Mouse (Mus musculus): ENCODE results near the gene Arg2.

Arg2 gene

GRCm38 (mm10) chr12:79130299-79131177 is at the start of gene Arg2:
Gene Arg2, plus strand, starts transcription at chr12:79130777.
- DNase-seq (ENCODE audit: low read depth, low spot score) = no peak

GRCm38 (mm10) chr12:79089182-79089812 is 41.3 kb upstream of the Arg2 start, which contains the start of gene Pigh:
Gene Pigh, minus strand, starts transcription at chr12:79089651.
- DNase-seq (ENCODE audit: low read depth, low spot score) = peak; percentile 79

- DNase-seq (ENCODE audit: low read depth, low spot score) = no peak
These were observed 38.0 kb upstream of the Arg2 start for GRCm38 (mm10) chr12:79092569-79092968.

- no peak for DNase-seq (ENCODE audit: low read depth, low spot score)
These were observed 33.3 kb upstream of the Arg2 start for GRCm38 (mm10) chr12:79097106-79097752.

GRCm38 (mm10) chr12:79103773-79104172 is 26.8 kb upstream of the Arg2 start:
- no peak for DNase-seq (ENCODE audit: low read depth, low spot score)

GRCm38 (mm10) chr12:79104544-79104943 is 26.0 kb upstream of the Arg2 start:
- no peak for DNase-seq (ENCODE audit: low read depth, low spot score)

GRCm38 (mm10) chr12:79105312-79105711 is 25.3 kb upstream of the Arg2 start:
- no peak for DNase-seq (ENCODE audit: low read depth, low spot score)

- DNase-seq (ENCODE audit: low read depth, low spot score) = no peak
These were observed 11.6 kb upstream of the Arg2 start for GRCm38 (mm10) chr12:79118991-79119390.

GRCm38 (mm10) chr12:79122820-79123219 is 7.8 kb upstream of the Arg2 start:
- no peak for DNase-seq (ENCODE audit: low read depth, low spot score)

- no peak for DNase-seq (ENCODE audit: low read depth, low spot score)
These were observed 650 bp downstream of the Arg2 start for GRCm38 (mm10) chr12:79131178-79131675.

GRCm38 (mm10) chr12:79131706-79132460 is 1.3 kb downstream of the Arg2 start:
- no peak for DNase-seq (ENCODE audit: low read depth, low spot score)

- no peak for DNase-seq (ENCODE audit: low read depth, low spot score)
These were observed 4.1 kb downstream of the Arg2 start for GRCm38 (mm10) chr12:79134676-79135075.

- DNase-seq (ENCODE audit: low read depth, low spot score) = no peak
These were observed 4.5 kb downstream of the Arg2 start for GRCm38 (mm10) chr12:79135105-79135504.

GRCm38 (mm10) chr12:79136949-79137348 is 6.4 kb downstream of the Arg2 start:
- DNase-seq (ENCODE audit: low read depth, low spot score) = no peak

- no peak for DNase-seq (ENCODE audit: low read depth, low spot score)
These were observed 8.4 kb downstream of the Arg2 start for GRCm38 (mm10) chr12:79138999-79139398.

- no peak for DNase-seq (ENCODE audit: low read depth, low spot score)
These were observed 8.8 kb downstream of the Arg2 start for GRCm38 (mm10) chr12:79139417-79139816.

- no peak for DNase-seq (ENCODE audit: low read depth, low spot score)
These were observed 10.2 kb downstream of the Arg2 start for GRCm38 (mm10) chr12:79140811-79141210.

GRCm38 (mm10) chr12:79141384-79141783 is 10.8 kb downstream of the Arg2 start:
- no peak for DNase-seq (ENCODE audit: low read depth, low spot score)

- DNase-seq (ENCODE audit: low read depth, low spot score) = no peak
These were observed 19.1 kb downstream of the Arg2 start for GRCm38 (mm10) chr12:79149653-79150052.

- no peak for DNase-seq (ENCODE audit: low read depth, low spot score)
These were observed 32.3 kb downstream of the Arg2 start for GRCm38 (mm10) chr12:79162876-79163275.

- DNase-seq (ENCODE audit: low read depth, low spot score) = no peak
These were observed 38.6 kb downstream of the Arg2 start for GRCm38 (mm10) chr12:79169173-79169572.
